Mouse (Mus musculus) cerebral cortex, adult 2 months (tissue): Measurements from ENCODE around the gene Fgfr1op2.

Experiments
- WGBS: fragments of 180-500 bp; shearing (Covaris S2); methylation state at CpG from one replicate; pipeline ENCODE4 v1.1.7; 2018; 5-methylcytosine and 5-hydroxymethylcytosine counted together

Fgfr1op2 gene

DNA sequence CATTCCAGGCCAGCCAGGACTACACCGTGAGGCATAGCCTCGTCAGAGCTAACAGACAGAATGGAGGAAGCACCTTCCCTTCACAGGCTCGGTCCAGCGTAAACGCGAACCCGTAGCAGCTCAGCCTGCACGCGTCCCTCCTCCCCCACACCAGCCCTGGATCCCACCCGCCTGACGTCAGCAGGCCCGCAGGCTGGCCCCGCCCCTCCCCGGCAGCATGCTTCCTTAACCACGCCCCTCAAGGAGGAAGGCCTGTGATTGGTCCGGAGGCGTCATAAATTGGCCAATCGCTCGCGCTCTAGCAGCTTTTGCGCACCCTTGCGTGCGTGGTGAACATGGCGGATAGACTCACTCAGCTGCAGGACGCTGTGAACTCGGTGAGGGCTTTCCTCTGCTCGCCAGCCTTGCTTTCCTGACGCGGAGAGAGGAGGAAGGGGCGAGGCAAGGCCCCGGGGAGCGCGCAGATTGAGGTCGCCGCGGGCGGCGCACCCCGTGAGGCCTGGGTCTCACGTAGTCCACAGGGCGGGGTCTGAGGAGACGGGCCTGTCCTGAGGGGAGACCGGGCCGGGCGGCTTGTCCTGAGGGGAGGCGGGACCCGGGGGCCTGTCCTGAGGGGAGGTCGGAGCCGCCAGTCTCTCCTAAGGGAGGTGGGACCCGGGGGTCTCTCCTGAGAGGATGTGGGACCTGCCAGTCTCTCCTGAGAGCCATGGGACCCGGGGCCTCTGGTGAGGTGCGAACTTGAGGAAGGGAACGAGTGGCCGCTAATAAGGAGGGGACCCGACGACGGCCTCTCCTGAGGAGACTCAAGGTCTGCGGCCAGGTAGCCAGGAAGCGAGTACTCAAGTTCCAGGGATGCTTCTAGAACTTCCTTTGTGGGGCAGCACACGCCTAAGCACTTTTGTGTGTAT, 65.5 kb downstream of the Fgfr1op2 start, which contains the start of the genes Med21 and Tm7sf3:
Med21 (plus strand) TSS at position 272 of the 908 bp plus-strand sequence.
Tm7sf3 (minus strand) TSS at position 549 of the 908 bp plus-strand sequence.
- under 1% methylated on average over 60 of the region's 60 CpGs for WGBS

DNA sequence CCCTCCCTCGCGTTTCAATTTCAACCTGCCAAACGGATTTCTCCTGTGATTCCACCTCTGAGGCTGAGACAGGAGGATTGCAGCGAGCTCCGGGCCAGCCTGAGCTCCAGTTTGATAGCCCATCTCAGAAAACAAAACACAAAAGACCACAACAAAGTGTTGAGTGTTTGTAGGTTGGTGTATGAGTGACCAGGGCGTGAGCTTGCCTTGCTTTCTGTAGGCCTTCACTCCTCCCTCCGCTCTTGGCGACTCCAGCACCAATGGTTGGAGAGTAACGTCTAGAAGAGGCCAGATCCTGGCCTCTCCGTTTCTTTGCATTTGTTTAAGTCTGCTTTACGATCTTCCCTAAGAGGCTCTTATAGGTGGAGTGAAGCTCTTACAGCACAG, 66.2 kb downstream of the Fgfr1op2 start:
- 32% methylated on average over 11 of the region's 11 CpGs for WGBS
